Mouse (Mus musculus): ENCODE measurements at regions not wholly inside any gene's neighbourhood (a gene's known extent, or its start where the extent isn't known, plus 50 kb on each side); places are given as distances from the start of the nearest gene placed in this dataset.

DNA sequence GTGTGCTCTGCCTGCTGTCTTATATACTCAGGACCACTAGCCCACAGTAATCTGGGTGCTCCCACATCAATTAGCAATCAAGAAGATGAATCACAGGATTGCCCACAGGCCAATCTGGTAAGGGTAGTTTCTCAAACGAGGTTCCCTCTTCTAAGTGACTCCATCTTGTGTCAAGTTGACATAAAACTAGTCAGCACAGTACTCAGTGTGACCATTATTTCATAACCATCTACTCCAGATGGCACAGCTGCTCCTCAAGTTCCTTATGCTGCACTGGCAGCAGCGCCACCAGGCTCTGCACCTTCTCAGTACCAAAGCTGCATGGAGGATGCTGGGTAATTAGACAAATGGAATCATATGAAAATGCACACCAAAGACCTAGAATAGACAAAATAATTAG, 175.6 kb upstream of the B3galt2 start:
- DNase-seq = no peak

GRCm38 (mm10) chr1:143466092-143466491, 174.4 kb upstream of the B3galt2 start:
- DNase-seq = no peak

- no peak for DNase-seq
Measured at GRCm38 (mm10) chr1:143475329-143475728, 165.1 kb upstream of the B3galt2 start.

DNA sequence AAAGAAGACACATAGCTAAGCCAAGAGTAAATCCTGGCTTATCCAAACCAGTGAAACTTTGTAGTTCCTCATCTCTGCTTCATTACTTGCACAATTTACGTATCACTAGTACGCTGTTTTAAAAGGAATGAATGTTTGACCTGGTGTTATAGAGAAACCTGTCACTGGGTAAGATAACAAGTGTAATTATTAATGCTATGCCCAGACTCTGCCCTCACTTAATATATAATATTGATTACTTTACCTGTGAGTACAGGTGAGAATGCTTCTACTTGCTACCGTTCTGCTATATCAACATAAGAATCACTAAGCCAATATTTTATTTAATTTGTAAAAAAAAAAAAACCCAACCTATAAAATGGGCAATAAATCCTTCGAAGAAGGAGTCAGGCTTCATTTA, 157.1 kb upstream of the B3galt2 start:
- no peak for DNase-seq

DNA sequence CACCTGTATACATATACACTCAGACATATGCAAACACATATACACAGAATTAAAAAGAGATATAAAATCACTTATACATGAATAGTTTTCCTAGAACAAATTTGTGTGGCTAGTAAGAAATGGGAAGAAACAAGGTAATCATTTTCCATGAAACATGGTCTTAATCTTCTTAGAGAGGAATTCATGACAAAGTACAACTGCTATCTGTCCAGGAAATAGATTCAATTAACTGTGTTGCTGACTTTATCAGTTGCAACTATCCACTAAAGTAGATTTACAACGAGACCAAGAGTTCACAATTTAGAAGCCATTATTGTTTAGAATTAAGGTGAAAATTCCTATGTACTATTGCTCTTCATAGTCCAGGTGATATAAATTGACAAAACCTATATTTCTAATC, 155.5 kb upstream of the B3galt2 start:
- no peak for DNase-seq

- no peak for DNase-seq
Measured at GRCm38 (mm10) chr1:143497092-143497491, 143.4 kb upstream of the B3galt2 start.

- DNase-seq = peak; percentile 2 to 4
Measured at GRCm38 (mm10) chr1:143503436-143504065, 136.9 kb upstream of the B3galt2 start.

DNA sequence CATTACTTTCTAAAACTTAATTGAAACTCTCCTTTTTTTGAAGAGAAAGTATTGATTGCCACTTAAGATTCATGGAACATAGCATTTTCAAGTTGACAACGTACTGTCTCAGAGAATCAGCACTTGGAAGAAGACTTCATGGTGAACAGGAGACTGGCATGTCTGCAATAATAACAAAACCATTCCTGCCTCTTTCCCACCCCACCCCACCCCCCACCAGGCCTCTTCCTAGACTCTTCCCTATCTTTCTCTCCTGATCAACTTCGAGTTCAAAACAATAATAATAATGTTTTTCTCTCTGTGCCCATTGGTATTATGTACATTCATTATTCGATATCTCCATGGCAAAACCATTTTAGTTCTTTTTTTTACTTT, 136.4 kb upstream of the B3galt2 start:
- no peak for DNase-seq

DNA sequence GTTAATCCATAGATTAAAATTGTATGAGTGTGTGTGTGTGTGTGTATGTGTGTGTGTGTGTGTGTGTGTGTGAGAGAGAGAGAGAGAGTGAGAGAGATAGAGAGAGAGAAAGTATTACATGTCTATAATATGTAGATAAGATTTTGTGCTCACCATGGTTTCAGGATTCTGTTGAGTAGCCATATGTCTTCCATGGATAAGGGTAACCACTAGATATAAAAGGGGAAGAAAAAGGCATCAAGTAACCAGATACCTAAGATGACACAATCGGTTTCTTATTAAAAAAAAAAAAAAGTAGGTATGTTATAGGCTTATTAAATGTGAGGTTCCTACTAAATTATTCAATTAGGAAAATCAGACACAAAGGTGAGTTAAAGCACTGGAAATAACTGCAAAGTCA, 135.1 kb upstream of the B3galt2 start:
- no peak for DNase-seq

- no peak for DNase-seq
Measured at GRCm38 (mm10) chr1:143523831-143524521, 116.5 kb upstream of the B3galt2 start.

GRCm38 (mm10) chr1:143524522-143524865, 116.0 kb upstream of the B3galt2 start:
- DNase-seq = no peak

- DNase-seq = no peak
Measured at GRCm38 (mm10) chr1:143540223-143540622, 100.2 kb upstream of the B3galt2 start.

- DNase-seq = no peak
Measured at GRCm38 (mm10) chr1:143540701-143541100, 99.8 kb upstream of the B3galt2 start.
